Mouse (Mus musculus) liver, embryonic 14.5 days (tissue): Measurements from ENCODE around the gene 2900011O08Rik. TPM values are rescaled to one million over a fixed set of nuclear protein-coding genes. Genes with fewer than 3 reads are reported as not detected.

Source experiments
- ATAC-seq: fragments of 200-750 bp; cut with Nextera tagmentation; 2 replicates; pipeline ENCODE4 v1.8.0; 2017; ENCODE audit warnings: moderate number of reproducible peaks, mild to moderate bottlenecking, moderate library complexity; ENCODE audit not compliant: insufficient read depth
- DNase-seq, 3 experiments: peaks; one replicate each; pipeline ENCODE4 v3.0.0-alpha.2; 2012 to 2013; ENCODE audit warnings: low read depth in 3 of 3, low spot score in 3 of 3
- H3K27ac ChIP-seq: fragments of 300-500 bp; sonication (generic); 2 replicates; pipeline ENCODE4 v1.5.1; 2014; ENCODE audit warnings: moderate library complexity, mild to moderate bottlenecking, control low read depth, inconsistent platforms
- H3K27me3 ChIP-seq: fragments of 300-500 bp; sonication (generic); 2 replicates; pipeline ENCODE4 v1.6.1; 2014; ENCODE audit warnings: mild to moderate bottlenecking, low read length, moderate library complexity; ENCODE audit not compliant: control insufficient read depth, insufficient read depth
- H3K36me3 ChIP-seq: fragments of 300-500 bp; sonication (generic); replicated peaks from 2 replicates; pipeline ENCODE4 v1.6.1; 2014; ENCODE audit warnings: low read depth; ENCODE audit not compliant: control insufficient read depth, insufficient read depth
- H3K4me1 ChIP-seq, 2 experiments: fragments of 200-500 bp in 1 of 2; fragments of 300-500 bp in 1 of 2; sonication (generic) in 1 of 2; replicated peaks; 2 replicates each; pipeline ENCODE4 v1.6.1; 2012 to 2014; ENCODE audit warnings: antibody characterized with exemption in 1 of 2, inconsistent platforms in 1 of 2, low read length in 1 of 2; ENCODE audit not compliant: control insufficient read depth in 2 of 2, insufficient read depth in 2 of 2
- H3K4me2 ChIP-seq: fragments of 300-500 bp; sonication (generic); 2 replicates; pipeline ENCODE4 v1.6.1; 2014; ENCODE audit warnings: low read depth, mild to moderate bottlenecking, control low read depth, moderate library complexity
- H3K4me3 ChIP-seq, 2 experiments: fragments of 200-500 bp in 1 of 2; fragments of 300-500 bp in 1 of 2; sonication (generic) in 1 of 2; 2 replicates each; pipeline ENCODE4 v1.5.1; 2012 to 2014; ENCODE audit warnings: low read depth in 2 of 2, low read length in 2 of 2, mild to moderate bottlenecking in 2 of 2, control low read depth in 1 of 2, inconsistent platforms in 1 of 2, moderate library complexity in 1 of 2; ENCODE audit not compliant: insufficient read depth in 1 of 2
- H3K9ac ChIP-seq: fragments of 300-500 bp; sonication (generic); replicated peaks from 2 replicates; pipeline ENCODE4 v1.6.1; 2014; ENCODE audit warnings: mild to moderate bottlenecking, control low read depth, moderate library complexity
- H3K9me3 ChIP-seq: fragments of 300-500 bp; sonication (generic); 2 replicates; pipeline ENCODE4 v1.6.1; 2016; ENCODE audit warnings: low read length, mixed read lengths; ENCODE audit not compliant: control insufficient read depth
- CTCF ChIP-seq: IDR thresholded peaks from 2 replicates; pipeline ENCODE4 v1.5.1; 2016; ENCODE audit warnings: antibody characterized with exemption, low read depth, control low read depth
- EP300 ChIP-seq: IDR thresholded peaks from 2 replicates; pipeline ENCODE4 v1.6.1; 2016; ENCODE audit warnings: antibody characterized with exemption, low read depth
- WGBS: fragments of 180-500 bp; shearing (Covaris S2); extraction: QIAGEN DNeasy Blood & Tissue Kit; methylation state at CpG from one replicate; pipeline ENCODE4 v1.1.7; 2014; ENCODE audit not compliant: insufficient replicate concordance; 5-methylcytosine and 5-hydroxymethylcytosine counted together
- polyA plus RNA-seq, 2 experiments: library from polyadenylated mRNA; depleted of rRNA in 1 of 2; stranded (reverse) in 1 of 2; unstranded in 1 of 2; fragments of >200 nt; fragmentation: Nextera tagmentation in 1 of 2; extraction: Ambion mirVana in 1 of 2; gene quantifications; 2 replicates each; pipeline versions ENCODE4 v1.2.1 to v1.2.3; 2012 to 2014

Gene 2900011O08Rik
- polyA plus RNA-seq, 2 experiments = 0.08 to 0.11 TPM

GRCm38 (mm10) chr16:13944752-13945151 is 41.7 kb upstream of the 2900011O08Rik start:
- Histone ChIP-seq H3K27ac (no peak overlapping the region), H3K27me3 (peaks cover 9% of the 10 kb centered on the region), H3K4me2 (no peak overlapping the region), H3K9ac (no peak overlapping the region), H3K4me1 (no peaks in the 10 kb centered on the region), H3K36me3 (no peaks in the 10 kb centered on the region), H3K9me3 (no peaks in the 10 kb centered on the region), H3K4me3 (no peak overlapping the region)
- ATAC-seq = no peak
- TF ChIP-seq CTCF (no peak), EP300 (no peak)
- WGBS = 65% methylated on average over 5 of the region's 5 CpGs
- no peak for DNase-seq

- no peak for DNase-seq
- H3K4me1 ChIP-seq = no peaks in the 10 kb centered on the region
- H3K27ac ChIP-seq = no peak overlapping the region
- ATAC-seq = no peak
- H3K4me2 ChIP-seq = no peak overlapping the region
- 60% methylated on average over 4 of the region's 4 CpGs for WGBS
- no peak overlapping the region for H3K4me3 ChIP-seq
- H3K36me3 ChIP-seq = no peaks in the 10 kb centered on the region
- H3K9ac ChIP-seq = no peak overlapping the region
- peaks cover 9% of the 10 kb centered on the region for H3K27me3 ChIP-seq
- no peaks in the 10 kb centered on the region for H3K9me3 ChIP-seq
- TF ChIP-seq CTCF (no peak), EP300 (no peak)
Measured at GRCm38 (mm10) chr16:13945153-13945552, 41.3 kb upstream of the 2900011O08Rik start.

- H3K36me3 ChIP-seq = no peaks in the 10 kb centered on the region
- ATAC-seq (no peak), DNase-seq (no peak)
- no peak overlapping the region for H3K4me3 ChIP-seq
- H3K4me2 ChIP-seq = no peak overlapping the region
- H3K9ac ChIP-seq = no peak overlapping the region
- peaks cover under 1% of the 10 kb centered on the region; the same call in 1 of the 2 replicates for H3K27me3 ChIP-seq
- H3K4me1 ChIP-seq = no peaks in the 10 kb centered on the region
- H3K27ac ChIP-seq = no peak overlapping the region
- TF ChIP-seq CTCF (no peak), EP300 (no peak)
- 67% methylated on average over 1 of the region's 1 CpGs for whole genome bisulfite sequencing
- H3K9me3 ChIP-seq = no peaks in the 10 kb centered on the region
Measured at GRCm38 (mm10) chr16:13946306-13946705, 40.1 kb upstream of the 2900011O08Rik start.

GRCm38 (mm10) chr16:13951245-13951644 is 35.2 kb upstream of the 2900011O08Rik start:
- Histone ChIP-seq H3K9ac (no peak overlapping the region), H3K27me3 (no peaks in the 10 kb centered on the region), H3K36me3 (no peaks in the 10 kb centered on the region), H3K27ac (no peak overlapping the region), H3K4me1 (no peaks in the 10 kb centered on the region), H3K4me2 (no peak overlapping the region), H3K4me3 (no peak overlapping the region), H3K9me3 (no peaks in the 10 kb centered on the region)
- no peak for DNase-seq
- no peak for TF ChIP-seq EP300
- TF ChIP-seq CTCF = no peak
- ATAC-seq = no peak
- 51% methylated on average over 3 of the region's 3 CpGs for WGBS

GRCm38 (mm10) chr16:13962053-13962452 is 24.4 kb upstream of the 2900011O08Rik start:
- Histone ChIP-seq H3K4me2 (no peak overlapping the region), H3K4me1 (no peaks in the 10 kb centered on the region), H3K4me3 (no peak overlapping the region), H3K27ac (no peak overlapping the region), H3K27me3 (no peaks in the 10 kb centered on the region), H3K9me3 (no peaks in the 10 kb centered on the region), H3K9ac (no peak overlapping the region), H3K36me3 (no peaks in the 10 kb centered on the region)
- ATAC-seq (no peak), DNase-seq (no peak)
- TF ChIP-seq CTCF = no peak
- no peak for TF ChIP-seq EP300
- 5% methylated on average over 1 of the region's 1 CpGs for WGBS

- no peak overlapping the region for H3K27ac ChIP-seq
- WGBS = 55% methylated on average over 1 of the region's 1 CpGs
Measured at GRCm38 (mm10) chr16:13969096-13969495, 17.3 kb upstream of the 2900011O08Rik start.

More at GRCm38 (mm10) chr16:13969096-13969495, 17.3 kb upstream of the 2900011O08Rik start:
- TF ChIP-seq CTCF (no peak), EP300 (no peak)
- no peak for DNase-seq
- Histone ChIP-seq H3K36me3 (no peaks in the 10 kb centered on the region), H3K9me3 (no peaks in the 10 kb centered on the region), H3K4me2 (no peak overlapping the region), H3K9ac (no peak overlapping the region), H3K4me1 (no peaks in the 10 kb centered on the region), H3K4me3 (no peak overlapping the region), H3K27me3 (no peaks in the 10 kb centered on the region)
- ATAC-seq = no peak
